Mouse (Mus musculus): ENCODE data around the gene Tmem201. TPM values are rescaled to one million over a fixed set of nuclear protein-coding genes. Genes with fewer than 3 reads are reported as not detected.

The Tmem201 gene
- polyA plus RNA-seq, 1 experiment from 2014 or later = 36.3 TPM

GRCm38 (mm10) chr4:149689822-149690700, 47.8 kb downstream of the Tmem201 start:
- Histone ChIP-seq H3K27me3 (0 out of 2 replicates have a peak, but pooled peaks cover under 1% of the 10 kb centered on the region), H3K4me1 (replicated peaks) (no peaks in the 10 kb centered on the region), H3K9me3 (no peaks in the 10 kb centered on the region), H3K4me3 (no peak overlapping the region), H3K27ac (no peak overlapping the region), H3K36me3 (no peaks in the 10 kb centered on the region), H3K4me2 (no peak overlapping the region), H3K9ac (no peak overlapping the region)
- 81% methylated on average over 12 of the region's 12 CpGs for WGBS
- ATAC-seq (ENCODE audit: low FRiP score) = no peak

- no peak for ATAC-seq (ENCODE audit: low FRiP score)
- no peaks in the 10 kb centered on the region for H3K4me1 ChIP-seq (replicated peaks)
- H3K9ac ChIP-seq = no peak overlapping the region
- H3K4me3 ChIP-seq = no peak overlapping the region
- H3K27ac ChIP-seq = no peak overlapping the region
- H3K27me3 ChIP-seq = 0 out of 2 replicates have a peak, but pooled peaks cover 4% of the 10 kb centered on the region
- no peaks in the 10 kb centered on the region for H3K36me3 ChIP-seq
- no peaks in the 10 kb centered on the region for H3K9me3 ChIP-seq
- no peak overlapping the region for H3K4me2 ChIP-seq
- WGBS = 71% methylated on average over 14 of the region's 14 CpGs
Observed at GRCm38 (mm10) chr4:149688861-149689260, 49.0 kb downstream of the Tmem201 start.

GRCm38 (mm10) chr4:149684841-149685623, 52.8 kb downstream of the Tmem201 start:
- no peak for ATAC-seq (ENCODE audit: low FRiP score)
- WGBS = 86% methylated on average over 11 of the region's 11 CpGs
- H3K27me3 ChIP-seq = 0 out of 2 replicates have a peak, but pooled peaks cover 4% of the 10 kb centered on the region

GRCm38 (mm10) chr4:149683875-149684274, 54.0 kb downstream of the Tmem201 start:
- Histone ChIP-seq H3K27me3 (0 out of 2 replicates have a peak, but pooled peaks cover 4% of the 10 kb centered on the region), H3K4me2 (no peak overlapping the region), H3K27ac (no peak overlapping the region), H3K4me3 (no peak overlapping the region), H3K36me3 (no peaks in the 10 kb centered on the region), H3K9ac (no peak overlapping the region), H3K4me1 (replicated peaks) (no peaks in the 10 kb centered on the region), H3K9me3 (no peaks in the 10 kb centered on the region)
- 18% methylated on average over 7 of the region's 7 CpGs for WGBS
- no peak for ATAC-seq (ENCODE audit: low FRiP score)

More at GRCm38 (mm10) chr4:149684841-149685623, 52.8 kb downstream of the Tmem201 start:
- no peaks in the 10 kb centered on the region for H3K9me3 ChIP-seq
- no peak overlapping the region for H3K4me3 ChIP-seq
- no peak overlapping the region for H3K9ac ChIP-seq
- no peaks in the 10 kb centered on the region for H3K36me3 ChIP-seq
- no peak overlapping the region for H3K27ac ChIP-seq
- H3K4me2 ChIP-seq = no peak overlapping the region
- no peaks in the 10 kb centered on the region for H3K4me1 ChIP-seq (replicated peaks)

- Histone ChIP-seq H3K4me2 (no peak overlapping the region), H3K36me3 (no peaks in the 10 kb centered on the region), H3K9ac (no peak overlapping the region), H3K27ac (no peak overlapping the region), H3K9me3 (no peaks in the 10 kb centered on the region), H3K27me3 (peaks cover 1% of the 10 kb centered on the region; the same call in 1 of the 2 replicates), H3K4me1 (replicated peaks) (peaks cover 14% of the 10 kb centered on the region), H3K4me3 (no peak overlapping the region)
- 70% methylated on average over 11 of the region's 11 CpGs for whole genome bisulfite sequencing
- ATAC-seq (ENCODE audit: low FRiP score) = no peak
Observed at GRCm38 (mm10) chr4:149679056-149679770, 58.6 kb downstream of the Tmem201 start.

GRCm38 (mm10) chr4:149678006-149678405, 59.8 kb downstream of the Tmem201 start:
- no peak overlapping the region for H3K4me2 ChIP-seq
- no peak overlapping the region for H3K9ac ChIP-seq
- peaks cover 17% of the 10 kb centered on the region for H3K4me1 ChIP-seq (replicated peaks)
- no peak overlapping the region for H3K4me3 ChIP-seq
- H3K36me3 ChIP-seq = peaks cover 8% of the 10 kb centered on the region
- peaks cover 10% of the 10 kb centered on the region; the same call in 1 of the 2 replicates for H3K27me3 ChIP-seq
- no peak for ATAC-seq (ENCODE audit: low FRiP score)
- WGBS = 43% methylated on average over 1 of the region's 1 CpGs
- no peak overlapping the region for H3K27ac ChIP-seq
- H3K9me3 ChIP-seq = no peaks in the 10 kb centered on the region

- peaks cover 24% of the 10 kb centered on the region for H3K36me3 ChIP-seq
- H3K4me3 ChIP-seq = peak overlapping the region; percentile 73
- H3K9ac ChIP-seq = peak overlapping the region; percentile 86
- under 1% methylated on average over 60 of the region's 60 CpGs for WGBS
- ATAC-seq (ENCODE audit: low FRiP score) = peak; percentile 91
- peak overlapping the region; percentile 87 for H3K27ac ChIP-seq
- H3K4me2 ChIP-seq = peak overlapping the region; percentile 79
- H3K9me3 ChIP-seq = no peaks in the 10 kb centered on the region
- peaks cover 17% of the 10 kb centered on the region for H3K4me1 ChIP-seq (replicated peaks)
- H3K27me3 ChIP-seq = peaks cover 10% of the 10 kb centered on the region; the same call in 1 of the 2 replicates
Observed at GRCm38 (mm10) chr4:149675378-149676261, 62.2 kb downstream of the Tmem201 start.

GRCm38 (mm10) chr4:149674814-149675377, 62.9 kb downstream of the Tmem201 start:
- no peak for ATAC-seq (ENCODE audit: low FRiP score)
- peak overlapping the region; percentile 86 for H3K9ac ChIP-seq
- H3K4me1 ChIP-seq (replicated peaks) = peaks cover 17% of the 10 kb centered on the region
- H3K4me3 ChIP-seq = peak overlapping the region; percentile 73
- peak overlapping the region; percentile 87 for H3K27ac ChIP-seq
- H3K36me3 ChIP-seq = peaks cover 31% of the 10 kb centered on the region
- WGBS = 6% methylated on average over 8 of the region's 8 CpGs
- no peaks in the 10 kb centered on the region for H3K9me3 ChIP-seq
- peak overlapping the region; percentile 79 for H3K4me2 ChIP-seq
- peaks cover 10% of the 10 kb centered on the region; the same call in 1 of the 2 replicates for H3K27me3 ChIP-seq

- Histone ChIP-seq H3K27me3 (peaks cover 10% of the 10 kb centered on the region; the same call in 1 of the 2 replicates), H3K4me2 (no peak overlapping the region), H3K27ac (no peak overlapping the region), H3K9ac (no peak overlapping the region), H3K4me1 (replicated peaks) (peaks cover 17% of the 10 kb centered on the region), H3K9me3 (no peaks in the 10 kb centered on the region), H3K4me3 (no peak overlapping the region), H3K36me3 (peaks cover 42% of the 10 kb centered on the region)
- no peak for ATAC-seq (ENCODE audit: low FRiP score)
- 93% methylated on average over 5 of the region's 5 CpGs for WGBS
Observed at GRCm38 (mm10) chr4:149672747-149673146, 65.1 kb downstream of the Tmem201 start.

GRCm38 (mm10) chr4:149671175-149671574, 66.7 kb downstream of the Tmem201 start:
- peaks cover 46% of the 10 kb centered on the region for H3K36me3 ChIP-seq
- no peak overlapping the region for H3K4me2 ChIP-seq
- peaks cover 10% of the 10 kb centered on the region; the same call in 1 of the 2 replicates for H3K27me3 ChIP-seq
- no peak for ATAC-seq (ENCODE audit: low FRiP score)
- WGBS = 97% methylated on average over 6 of the region's 6 CpGs
- peaks cover 12% of the 10 kb centered on the region for H3K4me1 ChIP-seq (replicated peaks)
- H3K9ac ChIP-seq = no peak overlapping the region
- H3K4me3 ChIP-seq = no peak overlapping the region
- H3K27ac ChIP-seq = no peak overlapping the region
- no peaks in the 10 kb centered on the region for H3K9me3 ChIP-seq

- Histone ChIP-seq H3K4me3 (no peak overlapping the region), H3K4me2 (no peak overlapping the region), H3K36me3 (peaks cover 42% of the 10 kb centered on the region), H3K4me1 (replicated peaks) (no peaks in the 10 kb centered on the region), H3K27ac (no peak overlapping the region), H3K27me3 (no peaks in the 10 kb centered on the region), H3K9me3 (no peaks in the 10 kb centered on the region), H3K9ac (no peak overlapping the region)
- ATAC-seq (ENCODE audit: low FRiP score) = no peak
- WGBS = 91% methylated on average over 6 of the region's 6 CpGs
Observed at GRCm38 (mm10) chr4:149665692-149666090, 72.2 kb downstream of the Tmem201 start.

Data from hindbrain, embryonic 13.5 days (tissue).